Mouse (Mus musculus): Measurements from ENCODE around the gene B4galt5. TPM values are rescaled to one million over a fixed set of nuclear protein-coding genes. Genes with fewer than 3 reads are reported as not detected.

Gene B4galt5
- polyA plus RNA-seq, 1 experiment from 2014 or later = 20.4 TPM

- 65% methylated on average over 3 of the region's 3 CpGs for WGBS
- no peak overlapping the region for H3K4me2 ChIP-seq (ENCODE audit: low read length)
- no peak for DNase-seq
- no peak for ATAC-seq (ENCODE audit: low FRiP score, low TSS enrichment)
- peaks cover under 1% of the 10 kb centered on the region; the same call in 1 of the 2 replicates for H3K4me1 ChIP-seq (ENCODE audit: control insufficient read depth, insufficient read depth, low read length)
- H3K27ac ChIP-seq (replicated peaks; ENCODE audit: low read depth, low read length) = no peak overlapping the region
- H3K9ac ChIP-seq (replicated peaks; ENCODE audit: low read length) = no peak overlapping the region
- H3K4me3 ChIP-seq (replicated peaks; ENCODE audit: low read depth, low read length) = no peak overlapping the region
- no peaks in the 10 kb centered on the region for H3K9me3 ChIP-seq (ENCODE audit: control insufficient read depth, low read length)
- no peaks in the 10 kb centered on the region for H3K27me3 ChIP-seq (ENCODE audit: control insufficient read depth, insufficient read depth, low read length)
- H3K36me3 ChIP-seq (ENCODE audit: control insufficient read depth, insufficient read depth, low read length) = no peaks in the 10 kb centered on the region
Observed at GRCm38 (mm10) chr2:167257790-167258189, 91.2 kb downstream of the B4galt5 start.

GRCm38 (mm10) chr2:167254808-167255207, 94.2 kb downstream of the B4galt5 start:
- H3K27me3 ChIP-seq (ENCODE audit: control insufficient read depth, insufficient read depth, low read length) = no peaks in the 10 kb centered on the region
- ATAC-seq (ENCODE audit: low FRiP score, low TSS enrichment) (no peak), DNase-seq (no peak)
- H3K36me3 ChIP-seq (ENCODE audit: control insufficient read depth, insufficient read depth, low read length) = no peaks in the 10 kb centered on the region
- H3K4me2 ChIP-seq (ENCODE audit: low read length) = no peak overlapping the region
- WGBS = 68% methylated on average over 6 of the region's 6 CpGs
- peaks cover 4% of the 10 kb centered on the region; the same call in 1 of the 2 replicates for H3K4me1 ChIP-seq (ENCODE audit: control insufficient read depth, insufficient read depth, low read length)
- no peaks in the 10 kb centered on the region for H3K9me3 ChIP-seq (ENCODE audit: control insufficient read depth, low read length)
- H3K9ac ChIP-seq (replicated peaks; ENCODE audit: low read length) = no peak overlapping the region
- no peak overlapping the region for H3K4me3 ChIP-seq (replicated peaks; ENCODE audit: low read depth, low read length)
- no peak overlapping the region for H3K27ac ChIP-seq (replicated peaks; ENCODE audit: low read depth, low read length)

- H3K27me3 ChIP-seq (ENCODE audit: control insufficient read depth, insufficient read depth, low read length) = no peaks in the 10 kb centered on the region
- H3K9me3 ChIP-seq (ENCODE audit: control insufficient read depth, low read length) = no peaks in the 10 kb centered on the region
- no peaks in the 10 kb centered on the region for H3K36me3 ChIP-seq (ENCODE audit: control insufficient read depth, insufficient read depth, low read length)
- ATAC-seq (ENCODE audit: low FRiP score, low TSS enrichment) = no peak
- peaks cover 4% of the 10 kb centered on the region; the same call in 1 of the 2 replicates for H3K4me1 ChIP-seq (ENCODE audit: control insufficient read depth, insufficient read depth, low read length)
- 73% methylated on average over 7 of the region's 7 CpGs for WGBS
- H3K27ac ChIP-seq (replicated peaks; ENCODE audit: low read depth, low read length) = no peak overlapping the region
- DNase-seq = no peak
- H3K4me2 ChIP-seq (ENCODE audit: low read length) = no peak overlapping the region
- no peak overlapping the region for H3K4me3 ChIP-seq (replicated peaks; ENCODE audit: low read depth, low read length)
- no peak overlapping the region for H3K9ac ChIP-seq (replicated peaks; ENCODE audit: low read length)
Observed at GRCm38 (mm10) chr2:167254185-167254584, 94.8 kb downstream of the B4galt5 start.

- Histone ChIP-seq H3K4me1 (ENCODE audit: control insufficient read depth, insufficient read depth, low read length) (peaks cover 4% of the 10 kb centered on the region; the same call in 1 of the 2 replicates), H3K36me3 (ENCODE audit: control insufficient read depth, insufficient read depth, low read length) (no peaks in the 10 kb centered on the region), H3K9ac (replicated peaks; ENCODE audit: low read length) (no peak overlapping the region), H3K27me3 (ENCODE audit: control insufficient read depth, insufficient read depth, low read length) (no peaks in the 10 kb centered on the region), H3K27ac (replicated peaks; ENCODE audit: low read depth, low read length) (no peak overlapping the region), H3K4me3 (replicated peaks; ENCODE audit: low read depth, low read length) (no peak overlapping the region), H3K4me2 (ENCODE audit: low read length) (no peak overlapping the region), H3K9me3 (ENCODE audit: control insufficient read depth, low read length) (no peaks in the 10 kb centered on the region)
- DNase-seq (no peak), ATAC-seq (ENCODE audit: low FRiP score, low TSS enrichment) (no peak)
- 92% methylated on average over 5 of the region's 5 CpGs for WGBS
Observed at GRCm38 (mm10) chr2:167253476-167253875, 95.5 kb downstream of the B4galt5 start.

GRCm38 (mm10) chr2:167252057-167252687, 96.8 kb downstream of the B4galt5 start:
- H3K4me2 ChIP-seq (ENCODE audit: low read length) = no peak overlapping the region
- WGBS = 36% methylated on average over 3 of the region's 3 CpGs
- no peaks in the 10 kb centered on the region for H3K36me3 ChIP-seq (ENCODE audit: control insufficient read depth, insufficient read depth, low read length)
- no peak overlapping the region for H3K4me3 ChIP-seq (replicated peaks; ENCODE audit: low read depth, low read length)
- peaks cover 4% of the 10 kb centered on the region; the same call in 1 of the 2 replicates for H3K4me1 ChIP-seq (ENCODE audit: control insufficient read depth, insufficient read depth, low read length)
- ATAC-seq (ENCODE audit: low FRiP score, low TSS enrichment) = no peak
- no peaks in the 10 kb centered on the region for H3K27me3 ChIP-seq (ENCODE audit: control insufficient read depth, insufficient read depth, low read length)
- no peaks in the 10 kb centered on the region for H3K9me3 ChIP-seq (ENCODE audit: control insufficient read depth, low read length)
- no peak overlapping the region for H3K27ac ChIP-seq (replicated peaks; ENCODE audit: low read depth, low read length)
- no peak for DNase-seq
- no peak overlapping the region for H3K9ac ChIP-seq (replicated peaks; ENCODE audit: low read length)

GRCm38 (mm10) chr2:167250736-167251337, 98.1 kb downstream of the B4galt5 start:
- ATAC-seq (ENCODE audit: low FRiP score, low TSS enrichment) (no peak), DNase-seq (peak; percentile 15)
- no peaks in the 10 kb centered on the region for H3K27me3 ChIP-seq (ENCODE audit: control insufficient read depth, insufficient read depth, low read length)
- no peak overlapping the region for H3K4me2 ChIP-seq (ENCODE audit: low read length)
- H3K4me1 ChIP-seq (ENCODE audit: control insufficient read depth, insufficient read depth, low read length) = peaks cover 4% of the 10 kb centered on the region; the same call in 1 of the 2 replicates
- H3K27ac ChIP-seq (replicated peaks; ENCODE audit: low read depth, low read length) = no peak overlapping the region
- no peak overlapping the region for H3K9ac ChIP-seq (replicated peaks; ENCODE audit: low read length)
- H3K36me3 ChIP-seq (ENCODE audit: control insufficient read depth, insufficient read depth, low read length) = no peaks in the 10 kb centered on the region
- whole genome bisulfite sequencing = 30% methylated on average over 7 of the region's 7 CpGs
- H3K4me3 ChIP-seq (replicated peaks; ENCODE audit: low read depth, low read length) = no peak overlapping the region
- H3K9me3 ChIP-seq (ENCODE audit: control insufficient read depth, low read length) = no peaks in the 10 kb centered on the region

GRCm38 (mm10) chr2:167250003-167250735, 98.8 kb downstream of the B4galt5 start:
- no peak overlapping the region for H3K9ac ChIP-seq (replicated peaks; ENCODE audit: low read length)
- no peaks in the 10 kb centered on the region for H3K27me3 ChIP-seq (ENCODE audit: control insufficient read depth, insufficient read depth, low read length)
- 49% methylated on average over 10 of the region's 11 CpGs for WGBS
- H3K4me2 ChIP-seq (ENCODE audit: low read length) = no peak overlapping the region
- H3K36me3 ChIP-seq (ENCODE audit: control insufficient read depth, insufficient read depth, low read length) = no peaks in the 10 kb centered on the region
- no peak for DNase-seq
- H3K9me3 ChIP-seq (ENCODE audit: control insufficient read depth, low read length) = no peaks in the 10 kb centered on the region
- ATAC-seq (ENCODE audit: low FRiP score, low TSS enrichment) = no peak
- no peak overlapping the region for H3K4me3 ChIP-seq (replicated peaks; ENCODE audit: low read depth, low read length)
- no peak overlapping the region for H3K27ac ChIP-seq (replicated peaks; ENCODE audit: low read depth, low read length)
- peaks cover 4% of the 10 kb centered on the region; the same call in 1 of the 2 replicates for H3K4me1 ChIP-seq (ENCODE audit: control insufficient read depth, insufficient read depth, low read length)

- peaks cover 4% of the 10 kb centered on the region; the same call in 1 of the 2 replicates for H3K4me1 ChIP-seq (ENCODE audit: control insufficient read depth, insufficient read depth, low read length)
- H3K4me2 ChIP-seq (ENCODE audit: low read length) = no peak overlapping the region
- no peaks in the 10 kb centered on the region for H3K36me3 ChIP-seq (ENCODE audit: control insufficient read depth, insufficient read depth, low read length)
- H3K9me3 ChIP-seq (ENCODE audit: control insufficient read depth, low read length) = no peaks in the 10 kb centered on the region
- H3K27ac ChIP-seq (replicated peaks; ENCODE audit: low read depth, low read length) = no peak overlapping the region
- WGBS = 74% methylated on average over 3 of the region's 3 CpGs
- H3K27me3 ChIP-seq (ENCODE audit: control insufficient read depth, insufficient read depth, low read length) = no peaks in the 10 kb centered on the region
- no peak overlapping the region for H3K4me3 ChIP-seq (replicated peaks; ENCODE audit: low read depth, low read length)
- no peak overlapping the region for H3K9ac ChIP-seq (replicated peaks; ENCODE audit: low read length)
- DNase-seq = no peak
- no peak for ATAC-seq (ENCODE audit: low FRiP score, low TSS enrichment)
Observed at GRCm38 (mm10) chr2:167249591-167249990, 99.4 kb downstream of the B4galt5 start.

All from midbrain, embryonic 14.5 days (tissue).